Mouse (Mus musculus): ENCODE results near the gene Tmem170b.

DNA sequence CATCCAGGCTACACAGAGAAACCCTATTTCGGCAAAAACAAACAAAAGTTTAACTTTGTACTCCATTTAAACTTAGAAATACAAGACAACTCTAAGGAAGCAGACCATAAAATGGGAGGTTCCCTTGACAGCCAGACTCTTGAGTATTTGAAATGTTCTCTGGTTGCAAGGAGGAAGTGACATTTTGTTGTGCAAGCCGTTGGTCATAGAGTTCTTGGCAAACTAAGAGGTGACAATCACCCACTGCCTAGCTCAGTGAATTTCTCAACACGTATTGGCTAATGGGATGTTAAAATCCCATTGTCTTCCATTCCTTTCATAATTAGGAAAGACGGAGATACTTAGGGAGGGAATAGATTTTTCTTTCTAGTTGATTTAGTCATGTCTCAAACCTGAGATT, 5.7 kb upstream of the Tmem170b start:
- no peak for TF ChIP-seq CTCF (IDR thresholded peaks at IDR 0.05; ENCODE audit: low read depth)
- no peak for TF ChIP-seq EP300 (IDR thresholded peaks at IDR 0.05; ENCODE audit: low read depth)
